Mouse (Mus musculus) bone marrow, adult 2 months (tissue): ENCODE results near the gene Apc2.

ENCODE experiments used
- CTCF ChIP-seq: fragments of 200-500 bp; IDR thresholded peaks from 2 replicates; pipeline ENCODE4 v1.5.1; 2011; ENCODE audit warnings: low read length, control low read depth; ENCODE audit not compliant: control insufficient read depth, insufficient read depth
- POLR2A ChIP-seq: fragments of 200-500 bp; IDR thresholded peaks from 2 replicates; pipeline ENCODE4 v1.6.1; 2011; ENCODE audit warnings: low read depth, mild to moderate bottlenecking, control low read depth, low read length, borderline replicate concordance; ENCODE audit not compliant: control insufficient read depth

GRCm38 (mm10) chr10:80278390-80278789 lies 17.4 kb upstream of the Apc2 start:
- TF ChIP-seq POLR2A (no peak), CTCF (no peak)
